Mouse (Mus musculus): Measurements from ENCODE around the gene Josd2. TPM values are rescaled to one million over a fixed set of nuclear protein-coding genes. Genes with fewer than 3 reads are reported as not detected.

Gene Josd2
- polyA plus RNA-seq, 1 experiment from 2014 or later = 26.9 TPM

- no peaks in the 10 kb centered on the region for H3K27me3 ChIP-seq (ENCODE audit: control insufficient read depth, insufficient read depth, low read length)
- ATAC-seq (ENCODE audit: low read depth) = no peak
- no peaks in the 10 kb centered on the region for H3K9me3 ChIP-seq (ENCODE audit: control insufficient read depth, low read length)
- peak overlapping the region; percentile 89 for H3K27ac ChIP-seq (ENCODE audit: low read depth, low read length)
- peaks cover 3% of the 10 kb centered on the region; the same call in 1 of the 2 replicates for H3K36me3 ChIP-seq (ENCODE audit: control insufficient read depth, insufficient read depth, low read length)
- 66% methylated on average over 15 of the region's 15 CpGs for WGBS
- H3K4me2 ChIP-seq (ENCODE audit: low read depth, low read length) = peak overlapping the region; percentile 73
- peak overlapping the region; percentile 49 for H3K4me3 ChIP-seq (ENCODE audit: low read depth, low read length)
- H3K4me1 ChIP-seq (ENCODE audit: control insufficient read depth, insufficient read depth, low read length) = peaks cover 21% of the 10 kb centered on the region
- H3K9ac ChIP-seq (replicated peaks; ENCODE audit: low read depth, low read length) = peak overlapping the region; percentile 57
Measured at GRCm38 (mm10) chr7:44468644-44469285, 985 bp downstream of the Josd2 start.

DNA sequence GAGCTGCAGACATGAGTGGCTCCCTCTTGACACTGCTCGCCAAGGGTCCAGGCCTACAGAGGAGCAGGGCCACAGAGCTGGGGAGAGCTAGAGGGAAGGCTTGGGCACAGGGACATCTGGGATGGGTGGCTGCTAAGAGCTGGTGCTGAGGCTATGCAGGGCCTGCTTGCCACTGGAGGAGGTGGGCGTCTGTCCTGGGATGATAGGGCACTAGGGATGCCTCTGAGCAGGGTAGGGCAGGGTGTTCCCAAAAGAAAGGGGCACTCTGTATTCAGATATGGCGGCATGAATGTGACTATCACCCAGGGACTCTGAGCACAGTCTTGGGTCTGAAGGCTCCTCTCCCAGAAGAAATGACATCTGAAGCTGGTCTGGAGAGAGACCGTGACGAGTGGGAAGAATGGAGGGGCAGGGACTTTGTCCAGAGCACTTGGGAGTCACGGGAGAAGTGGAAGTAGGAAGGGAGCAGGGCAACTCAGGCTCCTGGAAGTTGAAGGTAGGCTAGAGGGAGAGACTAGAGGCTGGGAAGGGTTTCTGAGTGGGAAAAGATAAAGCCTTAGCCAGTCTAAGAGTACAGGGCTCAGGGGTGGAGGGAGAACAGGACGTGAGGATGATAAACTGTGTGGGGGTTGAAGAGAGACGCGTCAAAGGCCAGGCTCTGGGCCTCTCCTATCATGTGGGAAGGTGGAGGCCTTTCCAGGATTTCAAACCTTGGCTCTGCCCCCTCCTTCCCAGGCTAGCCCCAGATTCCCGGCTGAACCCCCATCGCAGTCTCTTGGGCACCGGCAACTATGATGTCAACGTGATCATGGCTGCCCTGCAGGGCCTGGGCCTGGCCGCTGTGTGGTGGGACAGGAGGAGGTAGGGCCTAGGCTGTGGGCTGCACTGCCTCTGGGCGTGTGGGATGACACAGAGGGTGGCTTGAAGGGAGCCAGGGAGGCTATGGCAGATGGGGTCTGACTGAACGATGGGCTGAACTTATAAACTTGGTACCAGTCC is 2.2 kb downstream of the Josd2 start:
- Histone ChIP-seq H3K36me3 (ENCODE audit: control insufficient read depth, insufficient read depth, low read length) (no peaks in the 10 kb centered on the region), H3K9me3 (ENCODE audit: control insufficient read depth, low read length) (no peaks in the 10 kb centered on the region), H3K9ac (replicated peaks; ENCODE audit: low read depth, low read length) (no peak overlapping the region), H3K4me2 (ENCODE audit: low read depth, low read length) (no peak overlapping the region; the same call in 1 of the 2 replicates), H3K27me3 (ENCODE audit: control insufficient read depth, insufficient read depth, low read length) (no peaks in the 10 kb centered on the region), H3K4me1 (ENCODE audit: control insufficient read depth, insufficient read depth, low read length) (peaks cover 15% of the 10 kb centered on the region), H3K4me3 (ENCODE audit: low read depth, low read length) (no peak overlapping the region), H3K27ac (ENCODE audit: low read depth, low read length) (peak overlapping the region; percentile 89; the same call in 1 of the 2 replicates)
- WGBS = 87% methylated on average over 16 of the region's 16 CpGs
- no peak for ATAC-seq (ENCODE audit: low read depth)

DNA sequence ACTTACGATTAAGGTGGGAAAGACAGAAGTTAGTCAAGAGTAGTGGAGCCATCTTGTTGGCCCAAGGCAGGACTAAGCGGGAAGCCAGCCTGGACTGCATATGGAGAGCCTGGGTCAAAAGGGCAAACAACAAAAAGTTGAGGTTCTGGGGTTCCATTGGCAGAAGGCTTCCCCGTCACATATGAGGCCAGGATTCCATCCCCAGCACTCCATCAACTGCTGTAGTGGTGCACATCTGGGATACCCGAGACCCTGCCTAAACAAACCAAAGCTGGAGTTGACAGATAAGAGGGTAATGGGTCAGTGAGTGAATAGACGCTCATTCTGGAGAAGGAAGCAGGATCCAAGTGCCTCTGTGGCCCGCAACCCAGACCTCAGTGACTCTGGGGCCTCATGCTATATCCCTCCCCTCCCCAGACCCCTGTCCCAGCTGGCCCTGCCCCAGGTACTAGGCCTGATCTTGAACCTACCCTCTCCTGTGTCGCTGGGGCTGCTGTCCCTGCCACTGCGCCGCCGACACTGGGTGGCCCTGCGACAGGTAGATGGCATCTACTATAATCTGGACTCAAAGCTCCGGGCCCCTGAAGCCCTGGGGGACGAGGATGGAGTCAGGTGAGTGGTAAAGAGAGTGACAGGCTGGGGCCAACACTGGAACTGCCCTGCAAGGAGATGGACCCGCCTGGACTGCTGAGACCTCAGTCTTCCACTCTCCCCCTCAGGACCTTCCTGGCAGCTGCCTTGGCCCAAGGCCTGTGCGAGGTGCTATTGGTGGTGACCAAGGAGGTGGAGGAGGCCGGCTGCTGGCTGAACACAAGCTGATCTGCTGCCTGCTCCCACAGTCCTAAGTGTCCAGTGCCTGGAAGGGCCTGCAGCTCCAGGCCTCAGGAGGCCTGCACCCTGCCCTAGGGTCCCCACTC is 3.2 kb downstream of the Josd2 start:
- Histone ChIP-seq H3K27ac (ENCODE audit: low read depth, low read length) (no peak overlapping the region), H3K4me3 (ENCODE audit: low read depth, low read length) (no peak overlapping the region), H3K4me2 (ENCODE audit: low read depth, low read length) (no peak overlapping the region), H3K36me3 (ENCODE audit: control insufficient read depth, insufficient read depth, low read length) (no peaks in the 10 kb centered on the region), H3K9ac (replicated peaks; ENCODE audit: low read depth, low read length) (no peak overlapping the region), H3K4me1 (ENCODE audit: control insufficient read depth, insufficient read depth, low read length) (peaks cover 19% of the 10 kb centered on the region), H3K9me3 (ENCODE audit: control insufficient read depth, low read length) (no peaks in the 10 kb centered on the region), H3K27me3 (ENCODE audit: control insufficient read depth, insufficient read depth, low read length) (no peaks in the 10 kb centered on the region)
- ATAC-seq (ENCODE audit: low read depth) = no peak
- 88% methylated on average over 16 of the region's 16 CpGs for WGBS

- WGBS = 51% methylated on average over 6 of the region's 6 CpGs
- no peak overlapping the region for H3K4me3 ChIP-seq (ENCODE audit: low read depth, low read length)
- no peaks in the 10 kb centered on the region for H3K27me3 ChIP-seq (ENCODE audit: control insufficient read depth, insufficient read depth, low read length)
- H3K27ac ChIP-seq (ENCODE audit: low read depth, low read length) = no peak overlapping the region
- H3K9me3 ChIP-seq (ENCODE audit: control insufficient read depth, low read length) = no peaks in the 10 kb centered on the region
- no peaks in the 10 kb centered on the region for H3K36me3 ChIP-seq (ENCODE audit: control insufficient read depth, insufficient read depth, low read length)
- ATAC-seq (ENCODE audit: low read depth) = no peak
- no peak overlapping the region for H3K9ac ChIP-seq (replicated peaks; ENCODE audit: low read depth, low read length)
- H3K4me1 ChIP-seq (ENCODE audit: control insufficient read depth, insufficient read depth, low read length) = peaks cover 19% of the 10 kb centered on the region
- H3K4me2 ChIP-seq (ENCODE audit: low read depth, low read length) = no peak overlapping the region
Measured at GRCm38 (mm10) chr7:44471880-44472557, 4.2 kb downstream of the Josd2 start.

DNA sequence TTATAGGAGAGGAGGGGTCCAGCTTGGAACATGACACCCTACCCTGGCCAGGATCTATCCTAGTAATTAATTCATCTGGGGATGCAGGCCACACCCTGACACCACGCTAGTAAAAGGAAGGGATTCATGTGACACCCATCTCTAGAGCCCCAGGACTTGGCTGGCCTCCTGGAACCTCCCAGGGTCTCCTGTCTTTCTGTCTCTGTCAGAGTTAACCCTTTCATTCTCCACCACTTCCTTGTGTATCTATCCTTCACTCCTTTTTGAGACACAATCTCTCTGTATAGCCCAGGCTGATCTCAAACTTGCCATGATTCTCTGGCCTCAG is 4.7 kb downstream of the Josd2 start:
- no peak for ATAC-seq (ENCODE audit: low read depth)
- Histone ChIP-seq H3K9me3 (ENCODE audit: control insufficient read depth, low read length) (no peaks in the 10 kb centered on the region), H3K4me2 (ENCODE audit: low read depth, low read length) (no peak overlapping the region), H3K36me3 (ENCODE audit: control insufficient read depth, insufficient read depth, low read length) (no peaks in the 10 kb centered on the region), H3K4me1 (ENCODE audit: control insufficient read depth, insufficient read depth, low read length) (peaks cover 19% of the 10 kb centered on the region), H3K27me3 (ENCODE audit: control insufficient read depth, insufficient read depth, low read length) (no peaks in the 10 kb centered on the region), H3K27ac (ENCODE audit: low read depth, low read length) (no peak overlapping the region), H3K9ac (replicated peaks; ENCODE audit: low read depth, low read length) (no peak overlapping the region), H3K4me3 (ENCODE audit: low read depth, low read length) (no peak overlapping the region)
- WGBS = 19% methylated on average over 1 of the region's 1 CpGs

- Histone ChIP-seq H3K27me3 (ENCODE audit: control insufficient read depth, insufficient read depth, low read length) (no peaks in the 10 kb centered on the region), H3K36me3 (ENCODE audit: control insufficient read depth, insufficient read depth, low read length) (no peaks in the 10 kb centered on the region), H3K4me1 (ENCODE audit: control insufficient read depth, insufficient read depth, low read length) (peaks cover 18% of the 10 kb centered on the region), H3K4me2 (ENCODE audit: low read depth, low read length) (no peak overlapping the region), H3K27ac (ENCODE audit: low read depth, low read length) (0 out of 2 replicates have a peak overlapping the region, but pooled peaks have one; percentile 22), H3K4me3 (ENCODE audit: low read depth, low read length) (no peak overlapping the region), H3K9me3 (ENCODE audit: control insufficient read depth, low read length) (no peaks in the 10 kb centered on the region), H3K9ac (replicated peaks; ENCODE audit: low read depth, low read length) (no peak overlapping the region)
- WGBS = 61% methylated on average over 9 of the region's 9 CpGs
- no peak for ATAC-seq (ENCODE audit: low read depth)
Measured at GRCm38 (mm10) chr7:44472961-44473646, 5.3 kb downstream of the Josd2 start.

GRCm38 (mm10) chr7:44474419-44474818 is 6.6 kb downstream of the Josd2 start:
- H3K4me3 ChIP-seq (ENCODE audit: low read depth, low read length) = no peak overlapping the region
- ATAC-seq (ENCODE audit: low read depth) = peak; percentile 78
- H3K36me3 ChIP-seq (ENCODE audit: control insufficient read depth, insufficient read depth, low read length) = no peaks in the 10 kb centered on the region
- 0 out of 2 replicates have a peak overlapping the region, but pooled peaks have one; percentile 25 for H3K9ac ChIP-seq (replicated peaks; ENCODE audit: low read depth, low read length)
- WGBS = 13% methylated on average over 3 of the region's 4 CpGs
- H3K4me1 ChIP-seq (ENCODE audit: control insufficient read depth, insufficient read depth, low read length) = peaks cover 7% of the 10 kb centered on the region
- H3K9me3 ChIP-seq (ENCODE audit: control insufficient read depth, low read length) = no peaks in the 10 kb centered on the region
- no peaks in the 10 kb centered on the region for H3K27me3 ChIP-seq (ENCODE audit: control insufficient read depth, insufficient read depth, low read length)
- peak overlapping the region; percentile 60; the same call in 1 of the 2 replicates for H3K27ac ChIP-seq (ENCODE audit: low read depth, low read length)
- H3K4me2 ChIP-seq (ENCODE audit: low read depth, low read length) = no peak overlapping the region

All from neural tube, embryonic 14.5 days (tissue).